Mouse (Mus musculus): ENCODE data around the gene Taar6. TPM values are rescaled to one million over a fixed set of nuclear protein-coding genes. Genes with fewer than 3 reads are reported as not detected.

The Taar6 gene
- polyA plus RNA-seq, 2 experiments: not detected

DNA sequence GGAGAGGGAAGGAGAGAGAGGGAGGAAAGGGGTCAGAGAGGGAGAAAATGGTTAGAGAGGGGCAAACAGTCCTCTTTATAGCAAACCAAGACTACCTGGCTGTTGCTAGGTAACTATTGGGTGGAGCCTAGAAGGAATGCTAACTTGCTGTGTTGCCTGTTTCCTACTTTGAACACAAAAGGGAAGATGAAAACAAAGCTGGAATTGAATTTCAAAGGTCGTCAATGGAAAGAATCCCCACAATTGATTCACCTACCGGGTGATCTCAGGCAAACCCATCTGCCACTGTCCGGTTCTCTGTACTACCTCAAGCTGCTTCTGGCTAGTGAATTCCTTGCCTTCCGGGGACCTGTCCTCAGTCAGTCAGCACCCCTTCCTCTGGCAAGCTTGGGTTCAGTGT, 7.5 kb downstream of the Taar6 start:
- DNase-seq (ENCODE audit: low read depth in 3 of 3, low spot score in 3 of 3) (no peak), ATAC-seq (ENCODE audit: insufficient read depth) (no peak)
- Histone ChIP-seq H3K9me3 (ENCODE audit: control insufficient read depth, low read length) (no peaks in the 10 kb centered on the region), H3K4me1 (replicated peaks; ENCODE audit: control insufficient read depth in 2 of 2, insufficient read depth in 2 of 2, low read length in 1 of 2) (0 out of 4 replicates have a peak, but pooled peaks cover 0 to 2% of the 10 kb centered on the region in 2 experiments), H3K9ac (replicated peaks) (no peak overlapping the region), H3K27ac (no peak overlapping the region), H3K36me3 (replicated peaks; ENCODE audit: control insufficient read depth, insufficient read depth, low read depth) (no peaks in the 10 kb centered on the region), H3K27me3 (ENCODE audit: control insufficient read depth, insufficient read depth, low read length) (no peaks in the 10 kb centered on the region), H3K4me2 (ENCODE audit: low read depth) (no peak overlapping the region), H3K4me3 (ENCODE audit: insufficient read depth in 1 of 2, low read depth in 2 of 2, low read length in 2 of 2) (no peak overlapping the region)
- 42% methylated on average over 4 of the region's 4 CpGs for WGBS (ENCODE audit: insufficient replicate concordance)
- no peak for TF ChIP-seq EP300 (IDR thresholded peaks at IDR 0.05; ENCODE audit: low read depth)
- no peak for TF ChIP-seq CTCF (IDR thresholded peaks at IDR 0.05; ENCODE audit: low read depth)

DNA sequence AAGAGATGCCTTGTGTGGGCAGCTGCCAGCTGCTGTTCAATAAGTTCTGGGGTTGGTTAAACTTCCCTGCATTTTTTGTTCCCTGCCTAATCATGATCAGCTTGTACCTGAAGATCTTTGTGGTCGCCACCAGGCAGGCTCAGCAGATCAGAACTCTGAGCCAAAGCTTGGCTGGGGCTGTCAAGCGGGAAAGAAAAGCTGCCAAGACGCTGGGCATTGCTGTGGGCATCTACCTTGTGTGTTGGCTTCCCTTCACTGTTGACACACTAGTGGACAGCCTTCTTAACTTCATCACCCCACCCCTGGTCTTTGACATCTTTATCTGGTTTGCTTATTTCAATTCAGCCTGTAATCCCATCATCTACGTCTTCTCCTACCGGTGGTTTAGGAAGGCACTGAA, 14.2 kb downstream of the Taar6 start:
- H3K9me3 ChIP-seq (ENCODE audit: control insufficient read depth, low read length): no peaks in the 10 kb centered on the region
- WGBS (ENCODE audit: insufficient replicate concordance): 64% methylated on average over 5 of the region's 5 CpGs
- no peaks in the 10 kb centered on the region for H3K4me1 ChIP-seq (replicated peaks; ENCODE audit: control insufficient read depth in 2 of 2, insufficient read depth in 2 of 2, low read length in 1 of 2)
- no peak for DNase-seq (ENCODE audit: low read depth in 3 of 3, low spot score in 3 of 3)
- H3K27me3 ChIP-seq (ENCODE audit: control insufficient read depth, insufficient read depth, low read length): no peaks in the 10 kb centered on the region
- no peak overlapping the region for H3K9ac ChIP-seq (replicated peaks)
- H3K36me3 ChIP-seq (replicated peaks; ENCODE audit: control insufficient read depth, insufficient read depth, low read depth): no peaks in the 10 kb centered on the region
- no peak for ATAC-seq (ENCODE audit: insufficient read depth)
- no peak overlapping the region for H3K4me3 ChIP-seq (ENCODE audit: insufficient read depth in 1 of 2, low read depth in 2 of 2, low read length in 2 of 2)
- TF ChIP-seq EP300 (IDR thresholded peaks at IDR 0.05; ENCODE audit: low read depth) (no peak), CTCF (IDR thresholded peaks at IDR 0.05; ENCODE audit: low read depth) (no peak)
- no peak overlapping the region for H3K4me2 ChIP-seq (ENCODE audit: low read depth)
- no peak overlapping the region for H3K27ac ChIP-seq

DNA sequence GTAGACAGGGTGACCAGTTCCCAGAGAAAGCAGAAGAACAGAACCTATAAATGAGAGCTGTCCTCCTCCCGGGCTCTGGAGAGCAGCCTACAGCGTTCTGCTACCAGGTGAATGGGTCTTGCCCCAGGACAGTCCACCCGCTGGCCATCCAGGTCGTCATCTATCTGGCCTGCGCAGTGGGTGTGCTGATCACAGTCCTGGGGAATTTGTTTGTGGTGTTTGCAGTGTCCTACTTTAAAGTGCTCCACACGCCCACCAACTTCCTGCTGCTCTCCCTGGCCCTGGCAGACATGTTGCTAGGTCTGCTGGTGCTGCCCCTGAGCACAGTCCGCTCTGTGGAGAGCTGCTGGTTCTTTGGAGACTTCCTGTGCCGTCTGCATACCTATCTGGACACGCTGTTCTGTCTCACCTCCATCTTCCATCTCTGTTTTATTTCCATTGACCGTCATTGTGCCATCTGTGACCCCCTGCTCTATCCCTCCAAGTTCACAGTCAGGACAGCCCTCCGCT, 14.7 kb downstream of the Taar6 start, which contains the start of gene Taar5:
Gene Taar5 (plus strand): TSS at position 51 of the 510 bp plus-strand sequence.
- DNase-seq (ENCODE audit: low read depth in 3 of 3, low spot score in 3 of 3) (no peak), ATAC-seq (ENCODE audit: insufficient read depth) (no peak)
- no peaks in the 10 kb centered on the region for H3K4me1 ChIP-seq (replicated peaks; ENCODE audit: control insufficient read depth in 2 of 2, insufficient read depth in 2 of 2, low read length in 1 of 2)
- H3K4me2 ChIP-seq (ENCODE audit: low read depth): no peak within 1 kb of the TSS
- H3K9ac ChIP-seq (replicated peaks): no peak within 1 kb of the TSS
- TF ChIP-seq EP300 (IDR thresholded peaks at IDR 0.05; ENCODE audit: low read depth): no peak
- no peak for TF ChIP-seq CTCF (IDR thresholded peaks at IDR 0.05; ENCODE audit: low read depth)
- H3K27me3 ChIP-seq (ENCODE audit: control insufficient read depth, insufficient read depth, low read length): no peaks in the 10 kb centered on the region
- H3K9me3 ChIP-seq (ENCODE audit: control insufficient read depth, low read length): no peaks in the 10 kb centered on the region
- no peak within 1 kb of the TSS for H3K4me3 ChIP-seq (ENCODE audit: insufficient read depth in 1 of 2, low read depth in 2 of 2, low read length in 2 of 2)
- WGBS (ENCODE audit: insufficient replicate concordance): 69% methylated on average over 11 of the region's 11 CpGs
- no peaks in the 10 kb centered on the region for H3K36me3 ChIP-seq (replicated peaks; ENCODE audit: control insufficient read depth, insufficient read depth, low read depth)
- no peak within 1 kb of the TSS for H3K27ac ChIP-seq

DNA sequence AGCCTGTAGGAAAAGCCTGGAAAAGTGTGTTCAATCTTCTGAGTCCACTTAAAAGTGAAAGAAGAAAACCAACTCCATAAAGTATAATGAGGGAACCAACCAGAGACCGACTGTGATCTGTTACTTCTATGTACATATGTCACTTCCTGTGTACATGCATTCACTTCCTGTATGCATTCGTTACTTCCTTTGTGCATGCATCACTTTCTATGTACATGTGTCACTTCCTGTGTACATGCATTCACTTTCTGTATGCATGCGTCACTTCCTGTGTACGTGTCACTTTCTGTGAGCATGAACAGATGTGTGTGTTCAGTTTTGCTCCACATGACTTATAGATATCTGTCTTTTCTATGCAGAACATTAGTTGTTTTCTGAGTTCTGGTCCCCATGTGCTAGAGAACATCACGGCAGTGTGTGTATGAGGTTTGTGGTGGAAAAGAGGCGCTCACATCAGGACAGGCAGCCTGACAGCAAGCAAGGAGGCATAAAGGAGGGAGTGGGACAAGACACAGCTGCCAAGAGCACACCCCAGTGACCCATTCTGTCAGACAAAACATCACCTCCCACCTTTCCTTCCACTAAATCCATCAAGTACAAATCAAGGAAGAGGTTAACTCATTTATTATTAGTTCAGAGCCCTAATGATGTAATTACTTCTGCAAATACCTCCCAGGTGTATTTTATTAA, 20.4 kb downstream of the Taar6 start:
- H3K4me3 ChIP-seq (ENCODE audit: insufficient read depth in 1 of 2, low read depth in 2 of 2, low read length in 2 of 2): no peak overlapping the region
- H3K27me3 ChIP-seq (ENCODE audit: control insufficient read depth, insufficient read depth, low read length): no peaks in the 10 kb centered on the region
- no peaks in the 10 kb centered on the region for H3K9me3 ChIP-seq (ENCODE audit: control insufficient read depth, low read length)
- no peak overlapping the region for H3K4me2 ChIP-seq (ENCODE audit: low read depth)
- TF ChIP-seq CTCF (IDR thresholded peaks at IDR 0.05; ENCODE audit: low read depth) (no peak), EP300 (IDR thresholded peaks at IDR 0.05; ENCODE audit: low read depth) (no peak)
- no peak overlapping the region for H3K27ac ChIP-seq
- H3K9ac ChIP-seq (replicated peaks): no peak overlapping the region
- no peaks in the 10 kb centered on the region for H3K36me3 ChIP-seq (replicated peaks; ENCODE audit: control insufficient read depth, insufficient read depth, low read depth)
- ATAC-seq (ENCODE audit: insufficient read depth): no peak
- 63% methylated on average over 6 of the region's 6 CpGs for WGBS (ENCODE audit: insufficient replicate concordance)
- H3K4me1 ChIP-seq (replicated peaks; ENCODE audit: control insufficient read depth in 2 of 2, insufficient read depth in 2 of 2, low read length in 1 of 2): no peaks in the 10 kb centered on the region
- no peak for DNase-seq (ENCODE audit: low read depth in 3 of 3, low spot score in 3 of 3)

DNA sequence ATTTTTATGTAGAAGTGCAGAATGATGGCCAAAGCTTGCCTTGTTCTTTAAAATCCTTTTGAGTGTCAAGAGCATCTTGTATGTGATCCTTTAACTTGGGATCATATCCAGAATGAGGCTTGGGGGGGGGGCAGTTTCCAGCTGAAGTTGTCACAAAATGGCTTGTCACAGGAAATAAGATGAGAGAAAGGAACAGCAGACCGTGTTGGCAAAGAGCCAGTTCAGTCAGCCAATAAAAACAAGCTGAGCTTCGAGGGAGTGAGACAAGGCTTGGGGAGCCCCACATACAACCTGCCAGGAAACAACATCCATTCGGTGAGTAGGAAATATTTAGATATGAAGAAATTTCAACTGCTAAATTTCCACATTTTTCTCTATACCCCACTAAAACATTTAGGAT, 22.0 kb downstream of the Taar6 start:
- H3K27ac ChIP-seq: no peak overlapping the region
- ATAC-seq (ENCODE audit: insufficient read depth): no peak
- H3K4me1 ChIP-seq (replicated peaks; ENCODE audit: control insufficient read depth in 2 of 2, insufficient read depth in 2 of 2, low read length in 1 of 2): no peaks in the 10 kb centered on the region
- H3K9me3 ChIP-seq (ENCODE audit: control insufficient read depth, low read length): no peaks in the 10 kb centered on the region
- no peak for TF ChIP-seq EP300 (IDR thresholded peaks at IDR 0.05; ENCODE audit: low read depth)
- TF ChIP-seq CTCF (IDR thresholded peaks at IDR 0.05; ENCODE audit: low read depth): no peak
- no peak for DNase-seq (ENCODE audit: low read depth in 3 of 3, low spot score in 3 of 3)
- 38% methylated on average over 3 of the region's 3 CpGs for WGBS (ENCODE audit: insufficient replicate concordance)
- no peak overlapping the region for H3K4me3 ChIP-seq (ENCODE audit: insufficient read depth in 1 of 2, low read depth in 2 of 2, low read length in 2 of 2)
- H3K9ac ChIP-seq (replicated peaks): no peak overlapping the region
- H3K27me3 ChIP-seq (ENCODE audit: control insufficient read depth, insufficient read depth, low read length): no peaks in the 10 kb centered on the region
- H3K36me3 ChIP-seq (replicated peaks; ENCODE audit: control insufficient read depth, insufficient read depth, low read depth): no peaks in the 10 kb centered on the region
- no peak overlapping the region for H3K4me2 ChIP-seq (ENCODE audit: low read depth)

All from liver, embryonic 14.5 days (tissue).